ENCODE assay signal across 31 mouse cellular contexts in the genomic region with DNA sequence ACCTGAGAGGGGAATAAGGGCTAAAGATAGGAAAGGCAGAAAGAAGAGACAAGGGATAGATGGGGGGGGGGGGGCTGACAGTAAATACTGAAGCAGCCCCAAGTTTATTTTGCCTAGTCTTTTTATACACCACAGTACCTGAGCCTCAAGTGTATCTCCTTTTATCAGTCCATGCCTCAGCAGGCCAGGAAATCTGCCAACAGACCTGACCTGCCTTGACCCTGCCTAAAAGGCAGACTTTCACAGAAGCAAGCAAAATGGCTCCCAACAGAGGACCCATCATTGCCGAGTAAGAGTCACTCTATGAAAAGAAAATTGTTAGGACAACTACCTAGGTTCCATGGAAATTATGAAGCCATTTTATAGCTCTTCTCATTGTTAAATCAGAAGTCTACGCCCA. TPM values are rescaled to one million over a fixed set of nuclear protein-coding genes. Genes with fewer than 3 reads are reported as not detected.
DNase-seq lines count a peak whose midpoint lies in the region; ATAC-seq lines count a peak whose summit lies in the region.
"Had no signal": no experiment of that assay in that cellular context is flagged by ENCODE, and none has a peak within 500 bp of the region (broad histone marks: within the 10 kb centered on the region; RNA-seq: fewer than 3 reads in every experiment).

No protein-coding gene starts in this region.

- no peaks in the 10 kb centered on the region for H3K9me3 ChIP-seq in hindbrain, embryonic 14.5 days (ENCODE audit: control insufficient read depth, low read length)
- H3K9me3 ChIP-seq: embryonic facial prominence, embryonic 15.5 days; forebrain, embryonic 12.5 days; G1E had no signal

- no peak overlapping the region for H3K27ac ChIP-seq in hindbrain, embryonic 14.5 days
- H3K27ac ChIP-seq: embryonic facial prominence, embryonic 13.5 days; embryonic facial prominence, embryonic 15.5 days; forebrain, embryonic 10.5 days; forebrain, embryonic 12.5 days had no signal

- DNase-seq in adrenal gland, adult (ENCODE audit: inconsistent age in 2 of 2, low spot score in 1 of 2) = peak; percentile 34 to 62
- no peak for DNase-seq in adrenal gland, adult 18-20 months (ENCODE audit: low spot score in 2 of 2)
- peak; percentile 19 for DNase-seq in adrenal gland, adult 8-10 months
- peak; percentile 42 for DNase-seq in adrenal gland, postnatal 14 days
- peak; percentile 48 to 50 for DNase-seq in adrenal gland, postnatal 36 days
- no peak for DNase-seq in hindbrain, embryonic 14.5 days (ENCODE audit: low spot score)
- DNase-seq in urinary bladder, adult 18-20 months (ENCODE audit: low spot score in 2 of 2) = no peak
- DNase-seq: B cell, adult 2 months; cerebellum, adult 11 months; cerebellum, adult 18-20 months; cerebellum, adult 8-10 months; cerebellum, adult 9-11 months; cerebellum, postnatal 14 days; cerebellum, postnatal 36 days; embryo, embryonic 11 days had no signal

- no peaks in the 10 kb centered on the region for H3K27me3 ChIP-seq in hindbrain, embryonic 14.5 days (ENCODE audit: control insufficient read depth, insufficient read depth, low read length)
- H3K27me3 ChIP-seq: CH12.LX; embryonic facial prominence, embryonic 13.5 days; embryonic facial prominence, embryonic 15.5 days; forebrain, embryonic 12.5 days; Patski had no signal

- H3K4me1 ChIP-seq in hindbrain, embryonic 14.5 days (replicated peaks; ENCODE audit: control insufficient read depth, insufficient read depth, low read length) = no peaks in the 10 kb centered on the region
- H3K4me1 ChIP-seq: forebrain, embryonic 12.5 days had no signal

- no peaks in the 10 kb centered on the region for H3K36me3 ChIP-seq in hindbrain, embryonic 14.5 days (replicated peaks; ENCODE audit: control insufficient read depth, insufficient read depth)
- H3K36me3 ChIP-seq: embryonic facial prominence, embryonic 13.5 days; embryonic facial prominence, embryonic 15.5 days; forebrain, embryonic 10.5 days; forebrain, embryonic 12.5 days; G1E had no signal

- no peak overlapping the region for H3K9ac ChIP-seq in hindbrain, embryonic 14.5 days
- H3K9ac ChIP-seq: embryonic facial prominence, embryonic 13.5 days; embryonic facial prominence, embryonic 15.5 days; forebrain, embryonic 12.5 days had no signal

- no peak for ATAC-seq in hindbrain, embryonic 14.5 days (ENCODE audit: low FRiP score)
- ATAC-seq: activated CD4-positive, CD25-positive, alpha-beta regulatory T cell, adult 4 months; CD4-positive, CD25-positive, alpha-beta regulatory T cell, adult 4 months; forebrain, embryonic 14.5 days; forebrain, embryonic 16.5 days; Patski had no signal

- H3K4me3 ChIP-seq in hindbrain, embryonic 14.5 days (replicated peaks; ENCODE audit: low read length) = no peak overlapping the region
- H3K4me3 ChIP-seq: embryonic facial prominence, embryonic 13.5 days; embryonic facial prominence, embryonic 15.5 days; erythroblast, embryonic 14.5 days; forebrain, embryonic 10.5 days; forebrain, embryonic 12.5 days had no signal

- H3K4me2 ChIP-seq in hindbrain, embryonic 14.5 days (replicated peaks) = no peak overlapping the region
- H3K4me2 ChIP-seq: embryonic facial prominence, embryonic 13.5 days; embryonic facial prominence, embryonic 15.5 days; forebrain, embryonic 12.5 days had no signal

- WGBS in hindbrain, embryonic 14.5 days = 83% methylated on average over 2 of the region's 2 CpGs

RNA-seq across cellular contexts. Expression of a gene that starts 11.3 kb away (rescaled TPM):
- total RNA-seq in adrenal gland, adult 18-20 months (2021) = not detected
- not detected for total RNA-seq in adrenal gland, adult 8-10 months (2022)
- not detected in 2 replicates for total RNA-seq in adrenal gland, postnatal 14 days (2021)
- not detected for total RNA-seq in adrenal gland, postnatal 36 days (2021)
- polyA plus RNA-seq in hindbrain, embryonic 14.5 days (2014; fragmentation: Nextera tagmentation; extraction: Ambion mirVana) = not detected in 2 replicates
- total RNA-seq: CH12.LX; common myeloid progenitor, adult 5-6 weeks; G1E had no signal
- polyA plus RNA-seq: activated CD4-positive, CD25-positive, alpha-beta regulatory T cell, adult 4 months; brain, embryonic 14.5 days; CD4-positive, CD25-positive, alpha-beta regulatory T cell, adult 4 months; embryonic facial prominence, embryonic 11.5 days; embryonic facial prominence, embryonic 13.5 days; embryonic facial prominence, embryonic 15.5 days; erythroblast, embryonic 14.5 days; forebrain, embryonic 10.5 days; forebrain, embryonic 12.5 days; forebrain, embryonic 14.5 days; forebrain, embryonic 16.5 days; frontal cortex, adult 2 months; G1E; Patski had no signal

RNA-seq across cellular contexts. Expression of a gene that starts 13.0 kb away (rescaled TPM):
- not detected for total RNA-seq in adrenal gland, adult 18-20 months (2021)
- not detected for total RNA-seq in adrenal gland, adult 8-10 months (2022)
- 0.68 and 7.3 TPM in 2 replicates for total RNA-seq in adrenal gland, postnatal 14 days (2021)
- not detected for total RNA-seq in adrenal gland, postnatal 36 days (2021)
- not detected in 2 replicates for polyA plus RNA-seq in hindbrain, embryonic 14.5 days (2014; fragmentation: Nextera tagmentation; extraction: Ambion mirVana)
- total RNA-seq: CH12.LX; common myeloid progenitor, adult 5-6 weeks; G1E had no signal
- polyA plus RNA-seq: activated CD4-positive, CD25-positive, alpha-beta regulatory T cell, adult 4 months; brain, embryonic 14.5 days; CD4-positive, CD25-positive, alpha-beta regulatory T cell, adult 4 months; embryonic facial prominence, embryonic 11.5 days; embryonic facial prominence, embryonic 13.5 days; erythroblast, embryonic 14.5 days; forebrain, embryonic 10.5 days; forebrain, embryonic 12.5 days; forebrain, embryonic 14.5 days; forebrain, embryonic 16.5 days; frontal cortex, adult 2 months; G1E; Patski had no signal

RNA-seq across cellular contexts. Expression of a gene that starts 16.2 kb away (rescaled TPM):
- 10 to 100 TPM; 51.6 to 53.2 TPM for total RNA-seq in adrenal gland, adult 18-20 months (2021)
- 10 to 100 TPM; 41.2 to 54.4 (median 47.5) TPM for total RNA-seq in adrenal gland, adult 8-10 months (2022)
- total RNA-seq in adrenal gland, postnatal 14 days (2021) = 52.0 and 54.5 TPM in 2 replicates
- 10 to 100 TPM; 53.3 to 58.0 TPM for total RNA-seq in adrenal gland, postnatal 36 days (2021)
- polyA plus RNA-seq in hindbrain, embryonic 14.5 days (2014; fragmentation: Nextera tagmentation; extraction: Ambion mirVana) = 88.5 and 102 TPM in 2 replicates

Comparison
In these comparisons a context has a peak if more than half of its experiments do, and no peak if none do; other contexts are left out.
1. DNase-seq: peak in adrenal gland, adult (2 of 2), adrenal gland, adult 8-10 months (single experiment), adrenal gland, postnatal 14 days (single experiment) and adrenal gland, postnatal 36 days (2 of 2); none in adrenal gland, adult 18-20 months (0 of 2), hindbrain, embryonic 14.5 days (single experiment) and urinary bladder, adult 18-20 months (0 of 2).